Mouse (Mus musculus) ovary, postnatal 14 days (tissue): ENCODE results near the gene Soat1.
A peak's percentile ranks its signal among the peaks of the same experiment; 100 is the strongest.
"Not testable (repeated sequence)": the region's sequence is repeated elsewhere in the genome, so short reads cannot be mapped to it uniquely, and the experiment has no call there.

Experiments
- DNase-seq: peaks from one replicate; pipeline ENCODE4 v3.0.0; 2022; ENCODE audit warnings: low spot score

The Soat1 gene

GRCm38 (mm10) chr1:156473961-156474503 is at the start of gene Soat1:
TSS of gene Soat1 (minus strand) at chr1:156474331.
- peak; percentile 78 for DNase-seq

- not testable (repeated sequence) for DNase-seq
Observed at GRCm38 (mm10) chr1:156523842-156524241, 49.7 kb upstream of the Soat1 start, which contains the start of gene Gm10031. TSS of gene Gm10031 (plus strand) at chr1:156524012.

GRCm38 (mm10) chr1:156521796-156522517 is 47.8 kb upstream of the Soat1 start:
- DNase-seq, result peak; percentile 15

- DNase-seq, result no peak
Observed at GRCm38 (mm10) chr1:156520136-156520780, 46.1 kb upstream of the Soat1 start.

- no peak for DNase-seq
Observed at GRCm38 (mm10) chr1:156507753-156508152, 33.6 kb upstream of the Soat1 start.

GRCm38 (mm10) chr1:156505901-156506300 is 31.8 kb upstream of the Soat1 start:
- no peak for DNase-seq

GRCm38 (mm10) chr1:156504945-156505523 is 30.9 kb upstream of the Soat1 start:
- no peak for DNase-seq

GRCm38 (mm10) chr1:156496910-156497309 is 22.8 kb upstream of the Soat1 start:
- no peak for DNase-seq

- DNase-seq, result no peak
Observed at GRCm38 (mm10) chr1:156495025-156495424, 20.9 kb upstream of the Soat1 start.

GRCm38 (mm10) chr1:156491226-156491796 is 17.2 kb upstream of the Soat1 start:
- DNase-seq, result no peak

GRCm38 (mm10) chr1:156488031-156488430 is 13.9 kb upstream of the Soat1 start:
- no peak for DNase-seq

- no peak for DNase-seq
Observed at GRCm38 (mm10) chr1:156487498-156487897, 13.4 kb upstream of the Soat1 start.

- DNase-seq, result no peak
Observed at GRCm38 (mm10) chr1:156481826-156482225, 7.7 kb upstream of the Soat1 start.

GRCm38 (mm10) chr1:156476535-156476934 is 2.4 kb upstream of the Soat1 start:
- DNase-seq, result no peak

- no peak for DNase-seq
Observed at GRCm38 (mm10) chr1:156476016-156476415, 1.9 kb upstream of the Soat1 start.

GRCm38 (mm10) chr1:156474854-156475253 is 723 bp upstream of the Soat1 start:
- no peak for DNase-seq

GRCm38 (mm10) chr1:156473003-156473402 is 1.1 kb downstream of the Soat1 start:
- DNase-seq, result no peak

GRCm38 (mm10) chr1:156471955-156472354 is 2.2 kb downstream of the Soat1 start:
- no peak for DNase-seq

GRCm38 (mm10) chr1:156471071-156471470 is 3.1 kb downstream of the Soat1 start:
- DNase-seq, result no peak

GRCm38 (mm10) chr1:156470557-156470956 is 3.6 kb downstream of the Soat1 start:
- no peak for DNase-seq

GRCm38 (mm10) chr1:156468576-156468975 is 5.6 kb downstream of the Soat1 start:
- DNase-seq, result no peak

- DNase-seq, result no peak
Observed at GRCm38 (mm10) chr1:156467655-156468255, 6.4 kb downstream of the Soat1 start.
